Mouse (Mus musculus) right cerebral cortex, postnatal 10 days (tissue): ENCODE measurements at regions not wholly inside any gene's neighbourhood (a gene's known extent, or its start where the extent isn't known, plus 50 kb on each side); places are given as distances from the start of the nearest gene placed in this dataset.
"Not testable (repeated sequence)": the region's sequence is repeated elsewhere in the genome, so short reads cannot be mapped to it uniquely, and the experiment has no call there.

Experiments used
- DNase-seq, 2 experiments: peaks; one replicate each; pipeline ENCODE4 v3.0.0; 2021; ENCODE audit warnings: low spot score in 2 of 2

DNA sequence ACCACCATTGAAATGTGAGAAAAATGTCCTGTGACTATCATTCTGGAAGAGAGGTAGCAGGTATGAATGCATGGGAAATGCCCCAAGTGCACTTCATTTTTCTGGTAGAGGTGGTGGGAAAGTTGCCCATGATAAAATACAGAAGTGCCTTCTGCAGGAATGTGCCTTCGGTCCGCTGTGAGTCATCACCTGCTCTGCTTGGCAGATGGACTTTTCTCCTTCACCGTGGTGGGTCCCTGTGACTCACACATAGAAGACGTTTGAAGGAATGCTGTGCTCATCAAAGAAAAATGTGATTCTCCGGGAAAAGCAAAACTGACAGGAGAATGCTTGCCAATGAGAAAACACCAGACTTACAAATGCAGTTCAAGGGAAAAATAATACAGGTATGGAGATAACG, 126.8 kb downstream of the Tnfsf18 start:
- peak in 1 of 2 experiments; percentile 24 for DNase-seq

DNA sequence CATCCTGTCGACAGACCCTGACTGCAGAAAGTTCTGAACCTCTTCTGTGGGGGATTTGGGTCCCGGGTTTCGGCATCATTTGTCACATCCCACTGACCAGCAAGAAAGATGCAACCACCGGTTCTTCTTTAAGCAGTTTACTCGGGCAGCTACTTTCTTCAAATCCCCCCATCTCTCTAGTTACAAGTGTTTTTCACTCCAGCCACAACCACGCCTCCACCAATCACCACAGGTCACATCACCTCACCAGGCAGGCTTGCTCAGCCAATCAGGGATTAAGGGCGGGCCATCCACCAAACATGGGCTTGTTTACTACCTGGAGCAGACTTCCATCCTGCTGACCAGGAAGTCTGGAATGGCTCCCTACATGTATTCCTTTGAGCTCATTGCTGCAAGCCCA, 119.6 kb downstream of the Tnfsf18 start:
- DNase-seq, result not testable (repeated sequence)

DNA sequence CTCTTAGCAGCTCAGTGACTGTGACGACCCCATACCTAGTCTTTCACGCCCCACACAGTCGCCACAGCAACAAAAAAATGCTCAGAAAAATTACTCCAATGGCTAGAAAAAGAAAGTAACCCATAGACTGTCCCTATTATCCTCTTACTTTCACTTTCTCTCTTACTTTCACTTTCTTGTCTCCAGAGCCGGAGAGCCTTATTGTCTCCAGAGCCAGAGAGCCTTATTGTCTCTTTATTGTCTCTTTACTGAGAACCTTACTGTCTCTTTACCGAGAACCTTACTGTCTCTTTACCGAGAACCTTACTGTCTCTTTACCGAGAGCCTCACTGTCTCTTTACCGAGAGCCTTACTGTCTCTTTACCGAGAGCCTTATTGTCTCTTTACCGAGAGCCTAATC, 119.2 kb downstream of the Tnfsf18 start:
- not testable (repeated sequence) for DNase-seq

DNA sequence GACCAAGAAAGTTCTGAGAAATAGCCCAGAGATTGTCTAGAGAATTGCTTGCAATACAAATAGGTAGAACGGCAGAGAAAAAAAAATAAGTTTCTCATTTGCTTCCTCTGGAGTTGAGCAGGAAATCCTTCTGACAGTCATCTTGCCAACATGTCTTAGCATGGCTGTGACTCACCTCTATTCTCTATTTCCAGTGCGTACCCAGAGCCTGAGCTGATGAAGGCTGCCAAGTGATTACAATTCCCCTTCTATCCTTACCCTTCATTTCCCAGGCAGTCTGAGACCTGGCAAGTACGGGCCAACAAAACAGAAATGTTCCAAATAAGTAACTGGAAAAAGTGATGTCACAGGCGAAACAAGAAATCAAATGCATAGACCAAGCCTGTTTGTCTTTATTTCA, 113.0 kb downstream of the Tnfsf18 start:
- no peak for DNase-seq

DNA sequence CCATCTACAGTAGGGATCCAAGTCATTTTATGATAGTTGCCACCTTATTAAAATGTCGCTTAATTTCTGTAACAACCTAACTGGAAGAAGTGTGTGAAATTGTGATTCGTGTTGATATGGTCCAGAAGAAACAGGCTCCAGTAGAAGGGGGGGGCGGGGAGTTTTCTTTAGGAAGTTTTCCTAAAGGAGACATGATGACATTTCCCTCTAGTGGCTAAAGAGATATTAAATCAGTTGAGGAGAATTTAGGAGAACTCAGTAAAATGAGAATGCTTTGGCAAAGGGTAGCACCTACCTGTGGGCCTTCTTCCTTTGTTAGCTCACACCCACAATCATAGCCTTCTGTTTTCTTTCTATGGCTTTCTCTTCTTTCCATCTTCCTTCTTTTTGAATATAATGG, 107.7 kb downstream of the Tnfsf18 start:
- no peak for DNase-seq

DNA sequence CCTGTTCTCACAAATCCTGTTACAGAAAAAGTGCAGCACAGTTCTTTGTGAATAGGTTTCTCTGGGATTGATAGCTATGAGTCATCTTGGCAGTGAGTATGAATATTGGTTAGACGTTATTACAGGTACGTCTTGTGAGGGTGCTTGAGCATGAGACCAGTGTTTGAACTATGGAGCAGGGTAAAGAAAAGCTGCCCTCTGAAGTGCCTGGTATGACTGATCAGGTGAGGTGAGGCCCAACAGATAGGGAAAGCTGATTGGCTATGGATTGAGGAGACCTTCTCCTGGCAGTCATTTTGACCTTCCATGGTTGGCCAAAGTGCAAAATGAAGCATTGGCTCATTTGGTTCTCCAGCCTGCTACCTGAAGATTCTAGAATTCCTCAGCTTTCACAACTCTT, 106.7 kb downstream of the Tnfsf18 start:
- no peak for DNase-seq

DNA sequence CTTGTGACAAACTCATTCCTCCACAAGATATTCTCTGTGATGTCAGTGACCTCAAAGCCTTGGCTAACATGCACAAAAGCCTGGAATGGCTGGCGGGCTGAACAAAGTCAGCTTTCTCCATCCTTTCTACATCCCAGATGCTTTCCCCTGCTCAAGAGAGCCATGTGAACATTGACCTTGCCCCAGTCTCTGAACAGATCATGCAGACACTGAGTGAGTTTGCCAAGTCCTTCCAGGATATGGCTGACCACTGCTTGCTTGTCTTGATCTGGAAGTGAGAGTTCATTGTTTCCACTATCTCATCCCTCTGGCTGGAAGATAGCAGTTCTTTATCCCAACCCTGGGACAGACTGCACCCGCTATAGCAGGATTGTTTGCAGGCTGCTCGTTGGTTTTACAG, 103.7 kb downstream of the Tnfsf18 start:
- DNase-seq, result no peak

DNA sequence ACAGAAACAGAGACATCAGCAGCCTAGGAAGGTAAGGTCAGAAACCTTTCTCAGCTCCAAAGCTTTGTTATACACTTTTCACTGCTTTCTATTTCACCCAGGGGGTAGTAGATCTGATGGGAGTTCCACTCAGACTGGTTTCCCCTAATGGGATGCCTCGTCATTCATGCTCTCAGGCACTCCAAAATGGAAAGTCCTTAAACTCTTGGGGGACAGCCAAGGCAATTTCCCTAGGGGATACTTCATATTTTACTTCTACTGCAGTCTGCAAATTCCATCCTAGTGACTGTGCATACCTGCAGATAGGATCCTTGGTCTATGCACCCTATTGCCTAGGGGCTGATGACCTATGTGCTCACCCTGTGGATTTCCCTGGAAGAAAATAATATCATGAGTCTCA, 82.1 kb downstream of the Tnfsf18 start:
- DNase-seq, result no peak

DNA sequence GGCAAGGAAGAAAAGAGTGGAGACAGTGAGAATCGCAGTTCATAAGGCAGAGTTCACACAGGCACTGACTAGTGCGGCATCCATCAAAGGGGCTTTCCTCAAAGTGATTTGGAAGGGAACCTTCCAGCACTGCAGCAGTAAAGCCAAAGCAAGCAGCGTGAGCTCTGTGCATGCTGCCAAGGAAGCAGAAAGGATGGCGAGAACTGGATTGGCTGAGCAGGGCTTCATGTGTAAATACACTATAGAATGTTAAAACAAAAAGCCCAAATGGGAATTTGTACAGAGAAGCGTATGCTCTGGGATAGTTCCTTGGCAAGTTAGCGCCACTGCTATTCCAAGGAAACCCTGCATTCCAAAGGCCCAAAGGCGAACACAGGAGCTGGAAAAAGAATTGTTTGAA, 81.5 kb downstream of the Tnfsf18 start:
- DNase-seq, result peak; percentile 44 to 47

DNA sequence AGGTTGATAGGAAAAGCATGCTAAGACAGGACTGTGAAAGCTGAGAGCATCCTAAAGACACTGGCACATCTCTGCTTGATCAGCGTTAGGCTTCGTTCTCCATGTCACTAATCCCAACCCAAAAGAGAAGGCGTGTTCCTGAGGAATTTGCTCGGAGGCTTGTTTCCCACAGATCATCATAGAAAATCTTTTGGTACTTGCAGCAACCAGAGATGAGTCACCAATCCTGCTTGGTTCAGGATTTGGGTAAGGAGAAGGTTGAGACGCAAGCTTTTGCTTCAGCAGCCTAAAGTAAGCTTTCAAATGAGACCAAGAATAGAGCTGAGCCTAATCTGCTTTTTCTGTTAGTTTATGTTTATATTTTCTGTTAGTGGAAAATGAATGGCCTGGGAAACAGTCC, 80.7 kb downstream of the Tnfsf18 start:
- DNase-seq, result no peak

DNA sequence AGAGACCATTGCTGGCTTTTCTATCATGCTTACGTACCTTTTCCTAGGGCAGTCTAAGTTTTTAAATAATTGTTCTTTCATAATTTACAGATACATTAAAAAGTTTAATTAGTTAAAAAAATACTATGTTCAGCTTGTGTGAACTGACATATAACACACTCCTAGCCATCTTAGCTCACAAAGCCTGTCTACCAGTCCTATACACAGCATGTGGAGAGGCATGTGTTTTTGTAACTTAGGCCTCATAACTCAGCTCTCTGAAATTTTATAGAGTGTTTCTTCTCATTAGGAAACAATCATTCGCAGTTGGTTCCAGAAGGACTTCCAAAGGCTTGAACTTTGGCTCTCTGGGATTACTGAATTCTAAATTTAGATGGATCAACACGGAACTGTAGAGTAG, 76.3 kb downstream of the Tnfsf18 start:
- DNase-seq, result no peak

DNA sequence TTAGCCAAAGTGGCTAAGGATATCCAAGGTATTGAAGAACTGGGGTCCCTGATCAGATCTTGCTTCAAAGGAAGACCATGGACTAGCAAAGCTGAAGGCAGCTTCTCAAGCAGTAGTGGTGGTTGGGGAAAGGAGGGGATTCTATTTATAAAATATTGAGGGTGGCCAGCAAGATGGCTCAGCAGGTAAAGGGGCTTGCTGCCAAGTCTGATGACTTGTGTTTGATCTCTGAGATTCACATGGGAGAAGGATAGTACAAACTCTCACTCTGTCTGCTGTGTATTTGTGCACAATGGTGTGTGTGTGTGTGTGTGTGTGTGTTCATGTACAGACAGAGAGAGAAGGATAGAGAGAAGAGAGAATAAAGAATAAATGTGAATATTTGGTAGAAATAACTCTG, 73.4 kb downstream of the Tnfsf18 start:
- no peak for DNase-seq

DNA sequence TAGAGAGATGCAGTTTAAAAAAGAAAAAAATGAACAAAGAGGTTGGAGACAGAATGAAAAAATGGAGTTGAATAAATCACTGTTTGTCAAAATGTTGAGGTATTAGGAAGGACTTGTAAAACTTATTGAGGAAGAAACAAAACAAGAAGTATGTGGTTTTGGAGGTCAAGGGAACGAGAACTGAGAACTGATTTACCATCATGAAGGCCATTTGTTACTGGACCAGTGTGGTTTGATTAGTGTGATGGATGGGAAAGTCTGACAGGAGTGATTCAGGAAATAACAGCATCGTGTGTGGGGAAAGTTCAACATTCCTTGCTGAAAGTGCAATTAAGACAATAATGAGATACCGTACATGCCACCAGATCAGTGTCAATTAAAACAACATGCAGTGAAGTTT, 65.9 kb downstream of the Tnfsf18 start:
- DNase-seq, result no peak
